Mouse (Mus musculus) thymus, postnatal 25 days (tissue): ENCODE data around the gene Crtc1.

Experiments
- DNase-seq: peaks from one replicate; pipeline ENCODE4 v3.0.0; 2022

Crtc1 gene

GRCm38 (mm10) chr8:70439055-70439847 lies at the start of gene Crtc1:
TSS of gene Crtc1 (minus strand) at chr8:70439579.
- DNase-seq, result peak; percentile 99

- no peak for DNase-seq
Measured at GRCm38 (mm10) chr8:70488931-70489470, 49.6 kb upstream of the Crtc1 start.

- no peak for DNase-seq
Measured at GRCm38 (mm10) chr8:70487993-70488796, 48.8 kb upstream of the Crtc1 start.

GRCm38 (mm10) chr8:70486941-70487520 lies 47.7 kb upstream of the Crtc1 start, which contains the start of gene Tmem59l:
TSS of gene Tmem59l (minus strand) at chr8:70487358.
- no peak for DNase-seq

GRCm38 (mm10) chr8:70486191-70486681 lies 46.9 kb upstream of the Crtc1 start:
- no peak for DNase-seq

- no peak for DNase-seq
Measured at GRCm38 (mm10) chr8:70482943-70483342, 43.6 kb upstream of the Crtc1 start.

GRCm38 (mm10) chr8:70481908-70482307 lies 42.5 kb upstream of the Crtc1 start:
- DNase-seq, result no peak

- DNase-seq, result no peak
Measured at GRCm38 (mm10) chr8:70477269-70477982, 38.0 kb upstream of the Crtc1 start.

- peak; percentile 95 for DNase-seq
Measured at GRCm38 (mm10) chr8:70476333-70477268, 37.2 kb upstream of the Crtc1 start, which contains the start of gene Klhl26. TSS of gene Klhl26 (minus strand) at chr8:70476968.

GRCm38 (mm10) chr8:70471856-70472255 lies 32.5 kb upstream of the Crtc1 start:
- DNase-seq, result no peak

- no peak for DNase-seq
Measured at GRCm38 (mm10) chr8:70469938-70470337, 30.6 kb upstream of the Crtc1 start.

- no peak for DNase-seq
Measured at GRCm38 (mm10) chr8:70469295-70469916, 30.0 kb upstream of the Crtc1 start.

GRCm38 (mm10) chr8:70468733-70469132 lies 29.4 kb upstream of the Crtc1 start:
- no peak for DNase-seq

GRCm38 (mm10) chr8:70467907-70468306 lies 28.5 kb upstream of the Crtc1 start:
- no peak for DNase-seq

GRCm38 (mm10) chr8:70467229-70467725 lies 27.9 kb upstream of the Crtc1 start:
- DNase-seq, result no peak

GRCm38 (mm10) chr8:70466771-70467170 lies 27.4 kb upstream of the Crtc1 start:
- no peak for DNase-seq

GRCm38 (mm10) chr8:70466305-70466704 lies 26.9 kb upstream of the Crtc1 start:
- no peak for DNase-seq

GRCm38 (mm10) chr8:70465701-70466100 lies 26.3 kb upstream of the Crtc1 start:
- no peak for DNase-seq

GRCm38 (mm10) chr8:70464162-70464561 lies 24.8 kb upstream of the Crtc1 start:
- no peak for DNase-seq

- DNase-seq, result no peak
Measured at GRCm38 (mm10) chr8:70463306-70463705, 23.9 kb upstream of the Crtc1 start.

GRCm38 (mm10) chr8:70462516-70462813 lies 23.1 kb upstream of the Crtc1 start:
- DNase-seq, result no peak
